Mouse (Mus musculus) myocyte (in vitro differentiated cells): ENCODE results near the gene Agfg2.

Source experiments
- E2F4 ChIP-seq: IDR thresholded peaks from one replicate; pipeline ENCODE4 v1.6.1; 2011; ENCODE audit warnings: mild to moderate bottlenecking, control low read depth, moderate library complexity; ENCODE audit not compliant: insufficient read depth
- MYOD1 ChIP-seq, 3 experiments: IDR thresholded peaks; one replicate each; pipeline ENCODE4 v1.6.1; 2011; ENCODE audit warnings: control low read depth in 2 of 3, low read depth in 2 of 3, mild to moderate bottlenecking in 2 of 3, moderate library complexity in 1 of 3; ENCODE audit not compliant: insufficient read length in 2 of 3, control insufficient read depth in 1 of 3
- POLR2A ChIP-seq: IDR thresholded peaks from one replicate; pipeline ENCODE4 v1.6.1; 2011; ENCODE audit warnings: low read depth, mild to moderate bottlenecking, control low read depth, moderate library complexity; ENCODE audit not compliant: insufficient read length
- POLR2AphosphoS2 ChIP-seq: IDR thresholded peaks from one replicate; pipeline ENCODE4 v1.6.1; 2011; ENCODE audit warnings: low read depth, control low read depth; ENCODE audit not compliant: insufficient read length
- SRF ChIP-seq: IDR thresholded peaks from one replicate; pipeline ENCODE4 v1.6.1; 2011; ENCODE audit warnings: low read depth; ENCODE audit not compliant: control insufficient read depth, insufficient read length

GRCm38 (mm10) chr5:137677859-137678258, 6.7 kb downstream of the Agfg2 start:
- TF ChIP-seq POLR2AphosphoS2 (no peak), POLR2A (no peak), E2F4 (no peak), MYOD1 (IDR thresholded peaks at IDR 0.05; ENCODE audit: control insufficient read depth in 1 of 3, insufficient read length in 2 of 3, low read depth in 2 of 3) (no peak), SRF (no peak)
